Mouse (Mus musculus): ENCODE data around the gene Tmem53.

Gene Tmem53

DNA sequence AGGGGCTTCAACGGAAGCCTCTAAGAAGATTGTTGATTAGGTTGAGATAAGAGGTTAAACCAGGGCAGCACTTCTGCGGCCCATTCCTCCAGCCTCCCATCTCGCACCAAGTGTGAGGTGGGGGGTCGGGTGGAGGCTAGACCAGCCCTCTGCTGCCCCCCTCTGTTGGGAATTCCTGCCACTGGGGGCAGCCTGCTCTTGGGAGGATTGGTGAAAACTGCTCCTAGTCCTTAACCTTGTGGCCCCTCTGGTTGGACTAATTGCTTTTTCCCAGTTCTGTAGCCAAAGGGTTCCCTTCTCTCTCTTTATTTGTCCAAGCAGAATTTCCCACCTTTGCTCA lies 61.3 kb downstream of the Tmem53 start:
- in situ Hi-C loops (cut with MboI, MseI), result loop anchor here (10.0 kb wide), 1 partner anchor 228 kb away; no protein-coding TSS in a partner anchor

DNA sequence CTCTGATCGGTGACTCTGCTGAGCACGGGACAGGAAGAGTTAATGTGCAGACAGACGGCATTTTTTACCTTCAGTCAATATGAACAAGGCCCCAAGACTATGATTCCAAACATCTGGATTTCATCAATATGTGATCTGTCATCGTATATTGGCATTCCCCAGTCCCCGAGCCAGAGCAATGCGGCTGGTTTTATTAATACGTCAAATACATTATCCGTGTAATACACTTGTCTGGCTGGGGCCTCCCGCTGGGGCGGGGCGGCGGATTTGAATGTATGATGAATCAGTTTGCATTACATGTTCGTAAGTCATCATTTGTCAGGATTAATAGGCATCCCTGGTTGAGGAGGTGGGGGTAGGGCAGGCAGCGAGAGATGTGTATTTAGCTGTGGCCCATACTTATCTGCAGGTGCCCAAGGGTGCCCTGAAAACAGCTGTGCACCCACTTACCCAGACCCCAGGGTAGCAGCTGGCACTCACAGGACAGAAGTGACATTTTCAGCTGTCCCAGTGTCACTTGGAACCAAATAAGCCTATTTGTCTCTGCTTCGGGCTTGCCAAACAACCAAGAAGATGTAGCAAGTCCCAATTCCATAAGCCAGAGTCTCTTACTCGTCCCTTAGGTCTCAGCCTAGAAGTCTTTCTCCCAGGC lies 63.2 kb downstream of the Tmem53 start:
- in situ Hi-C loops (cut with MboI, MseI), result loop anchor here (10.0 kb wide), 1 partner anchor 230 kb away; no protein-coding TSS in a partner anchor

DNA sequence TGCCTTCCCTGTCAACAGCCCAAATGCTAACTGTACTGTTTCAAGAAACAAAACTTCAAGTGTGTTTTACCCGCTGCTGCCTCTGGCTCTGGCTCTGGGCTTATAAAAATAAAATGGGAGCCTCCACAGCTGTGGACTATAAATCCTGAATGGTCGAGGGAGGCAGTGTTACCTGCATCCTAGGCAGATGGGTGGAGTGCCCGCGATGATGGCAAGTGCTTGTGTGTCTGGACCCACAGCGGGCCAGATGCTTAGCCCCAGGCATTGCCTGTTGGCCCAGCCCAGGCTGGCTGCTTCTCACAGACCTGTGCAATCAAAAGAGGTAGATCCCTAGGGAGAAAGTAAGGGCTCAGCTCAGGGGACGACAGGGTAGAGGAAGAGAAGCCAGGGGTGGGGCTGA lies 65.0 kb downstream of the Tmem53 start:
- in situ Hi-C loops (cut with MboI, MseI), result loop anchor here (10.0 kb wide), 1 partner anchor 232 kb away; no protein-coding TSS in a partner anchor

DNA sequence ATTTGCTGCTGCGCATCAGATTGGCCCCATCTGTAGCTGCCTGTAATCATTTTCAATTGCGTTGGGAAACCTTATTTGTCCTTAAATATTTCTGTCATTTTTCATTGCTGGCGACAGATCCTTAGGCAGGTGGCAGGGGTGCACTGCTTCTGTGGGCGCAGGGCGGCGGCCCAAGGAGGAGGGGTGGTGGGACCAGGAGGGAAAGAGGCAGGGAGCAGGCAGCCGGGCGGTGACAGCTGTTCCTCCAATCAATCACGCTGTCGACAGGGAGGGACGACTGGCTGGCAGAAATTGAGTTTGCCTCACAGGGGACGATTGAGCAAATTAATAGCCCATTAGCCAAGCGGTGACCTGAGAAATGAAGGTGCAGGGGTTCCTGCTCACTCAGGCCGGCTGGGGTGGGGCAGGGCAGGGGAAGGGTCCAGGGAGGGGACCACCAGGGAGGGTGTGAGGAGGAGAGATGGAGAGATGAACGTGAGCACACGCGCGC lies 66.0 kb downstream of the Tmem53 start:
- in situ Hi-C loops (cut with MboI, MseI), result loop anchor here (10.0 kb wide), 1 partner anchor 233 kb away; no protein-coding TSS in a partner anchor
